Mouse (Mus musculus): ENCODE measurements around the gene Stk17b. TPM values are rescaled to one million over a fixed set of nuclear protein-coding genes. Genes with fewer than 3 reads are reported as not detected.
A peak's percentile ranks its signal among the peaks of the same experiment; 100 is the strongest.

Stk17b gene
- polyA plus RNA-seq (2015; fragmentation: Nextera tagmentation; extraction: Ambion mirVana), result 17.4 and 17.9 TPM in 2 replicates

- peak; percentile 96 for ATAC-seq (ENCODE audit: insufficient number of reproducible peaks, low FRiP score, low TSS enrichment, low read depth)
- no peaks in the 10 kb centered on the region for H3K36me3 ChIP-seq
- H3K27ac ChIP-seq, result peak within 1 kb of the TSS; percentile 86
- H3K4me3 ChIP-seq, result peak within 1 kb of the TSS; percentile 84
- WGBS, result under 1% methylated on average over 81 of the region's 81 CpGs
- H3K9ac ChIP-seq, result peak within 1 kb of the TSS; percentile 86
- H3K4me2 ChIP-seq, result peak within 1 kb of the TSS; percentile 66
- no peaks in the 10 kb centered on the region for H3K27me3 ChIP-seq
- no peaks in the 10 kb centered on the region for H3K9me3 ChIP-seq
- peaks cover 4% of the 10 kb centered on the region for H3K4me1 ChIP-seq
These were observed at the start of gene Stk17b for GRCm38 (mm10) chr1:53784721-53785418. Gene Stk17b (minus strand): TSS chr1:53785224.

GRCm38 (mm10) chr1:53830286-53830685, 45.3 kb upstream of the Stk17b start:
- no peak overlapping the region for H3K27ac ChIP-seq

GRCm38 (mm10) chr1:53829089-53829488, 44.1 kb upstream of the Stk17b start:
- no peaks in the 10 kb centered on the region for H3K27me3 ChIP-seq
- no peak for ATAC-seq (ENCODE audit: insufficient number of reproducible peaks, low FRiP score, low TSS enrichment, low read depth)
- no peak overlapping the region for H3K27ac ChIP-seq
- H3K9ac ChIP-seq, result no peak overlapping the region
- H3K36me3 ChIP-seq, result no peaks in the 10 kb centered on the region
- no peak overlapping the region for H3K4me2 ChIP-seq
- H3K9me3 ChIP-seq, result no peaks in the 10 kb centered on the region
- peaks cover under 1% of the 10 kb centered on the region; the same call in 1 of the 2 replicates for H3K4me1 ChIP-seq
- 79% methylated on average over 9 of the region's 9 CpGs for WGBS
- no peak overlapping the region for H3K4me3 ChIP-seq

More at GRCm38 (mm10) chr1:53830286-53830685, 45.3 kb upstream of the Stk17b start:
- H3K9ac ChIP-seq, result no peak overlapping the region
- H3K36me3 ChIP-seq, result no peaks in the 10 kb centered on the region
- ATAC-seq (ENCODE audit: insufficient number of reproducible peaks, low FRiP score, low TSS enrichment, low read depth), result no peak
- no peak overlapping the region for H3K4me3 ChIP-seq
- WGBS, result 82% methylated on average over 5 of the region's 5 CpGs
- no peaks in the 10 kb centered on the region for H3K27me3 ChIP-seq
- no peaks in the 10 kb centered on the region for H3K4me1 ChIP-seq
- no peak overlapping the region for H3K4me2 ChIP-seq
- no peaks in the 10 kb centered on the region for H3K9me3 ChIP-seq

- no peaks in the 10 kb centered on the region for H3K27me3 ChIP-seq
- H3K27ac ChIP-seq, result no peak overlapping the region
- peaks cover 7% of the 10 kb centered on the region; the same call in 1 of the 2 replicates for H3K4me1 ChIP-seq
- H3K9me3 ChIP-seq, result no peaks in the 10 kb centered on the region
- no peak overlapping the region for H3K4me3 ChIP-seq
- H3K4me2 ChIP-seq, result no peak overlapping the region
- 86% methylated on average over 9 of the region's 9 CpGs for WGBS
- ATAC-seq (ENCODE audit: insufficient number of reproducible peaks, low FRiP score, low TSS enrichment, low read depth), result no peak
- H3K36me3 ChIP-seq, result no peaks in the 10 kb centered on the region
- no peak overlapping the region for H3K9ac ChIP-seq
These were observed 39.7 kb upstream of the Stk17b start for GRCm38 (mm10) chr1:53824446-53825337.

GRCm38 (mm10) chr1:53823687-53824445, 38.8 kb upstream of the Stk17b start:
- H3K4me3 ChIP-seq, result peak overlapping the region; percentile 7
- no peaks in the 10 kb centered on the region for H3K36me3 ChIP-seq
- no peaks in the 10 kb centered on the region for H3K9me3 ChIP-seq
- ATAC-seq (ENCODE audit: insufficient number of reproducible peaks, low FRiP score, low TSS enrichment, low read depth), result peak; percentile 61; the same call in 1 of the 2 replicates
- 6% methylated on average over 10 of the region's 10 CpGs for WGBS
- H3K27ac ChIP-seq, result peak overlapping the region; percentile 12
- peaks cover 7% of the 10 kb centered on the region; the same call in 1 of the 2 replicates for H3K4me1 ChIP-seq
- H3K9ac ChIP-seq, result no peak overlapping the region
- H3K27me3 ChIP-seq, result no peaks in the 10 kb centered on the region
- H3K4me2 ChIP-seq, result peak overlapping the region; percentile 23

- Histone ChIP-seq H3K4me1 (peaks cover 7% of the 10 kb centered on the region; the same call in 1 of the 2 replicates), H3K9me3 (no peaks in the 10 kb centered on the region), H3K27ac (no peak overlapping the region), H3K4me2 (no peak overlapping the region), H3K9ac (no peak overlapping the region), H3K4me3 (no peak overlapping the region), H3K36me3 (no peaks in the 10 kb centered on the region), H3K27me3 (no peaks in the 10 kb centered on the region)
- ATAC-seq (ENCODE audit: insufficient number of reproducible peaks, low FRiP score, low TSS enrichment, low read depth), result no peak
These were observed 37.0 kb upstream of the Stk17b start for GRCm38 (mm10) chr1:53821983-53822382.

- H3K36me3 ChIP-seq, result no peaks in the 10 kb centered on the region
- no peaks in the 10 kb centered on the region for H3K27me3 ChIP-seq
- peaks cover 7% of the 10 kb centered on the region; the same call in 1 of the 2 replicates for H3K4me1 ChIP-seq
- no peak overlapping the region for H3K4me2 ChIP-seq
- 63% methylated on average over 5 of the region's 5 CpGs for WGBS
- H3K9me3 ChIP-seq, result no peaks in the 10 kb centered on the region
- H3K4me3 ChIP-seq, result no peak overlapping the region
- H3K27ac ChIP-seq, result no peak overlapping the region
- no peak overlapping the region for H3K9ac ChIP-seq
- no peak for ATAC-seq (ENCODE audit: insufficient number of reproducible peaks, low FRiP score, low TSS enrichment, low read depth)
These were observed 35.1 kb upstream of the Stk17b start for GRCm38 (mm10) chr1:53820041-53820632.

GRCm38 (mm10) chr1:53818072-53818862, 33.2 kb upstream of the Stk17b start:
- Histone ChIP-seq H3K9ac (no peak overlapping the region), H3K27me3 (no peaks in the 10 kb centered on the region), H3K27ac (no peak overlapping the region), H3K4me3 (no peak overlapping the region), H3K9me3 (no peaks in the 10 kb centered on the region), H3K36me3 (no peaks in the 10 kb centered on the region), H3K4me1 (no peaks in the 10 kb centered on the region), H3K4me2 (no peak overlapping the region)
- ATAC-seq (ENCODE audit: insufficient number of reproducible peaks, low FRiP score, low TSS enrichment, low read depth), result no peak
- WGBS, result 33% methylated on average over 3 of the region's 3 CpGs

- H3K27me3 ChIP-seq, result no peaks in the 10 kb centered on the region
- 82% methylated on average over 2 of the region's 2 CpGs for WGBS
These were observed 31.3 kb upstream of the Stk17b start for GRCm38 (mm10) chr1:53816353-53816752.

GRCm38 (mm10) chr1:53814077-53814705, 29.2 kb upstream of the Stk17b start:
- Histone ChIP-seq H3K9me3 (no peaks in the 10 kb centered on the region), H3K36me3 (no peaks in the 10 kb centered on the region), H3K4me3 (no peak overlapping the region), H3K9ac (no peak overlapping the region), H3K4me2 (no peak overlapping the region), H3K27ac (no peak overlapping the region), H3K27me3 (no peaks in the 10 kb centered on the region), H3K4me1 (no peaks in the 10 kb centered on the region)
- ATAC-seq (ENCODE audit: insufficient number of reproducible peaks, low FRiP score, low TSS enrichment, low read depth), result no peak
- 59% methylated on average over 2 of the region's 2 CpGs for WGBS

More at GRCm38 (mm10) chr1:53816353-53816752, 31.3 kb upstream of the Stk17b start:
- no peak overlapping the region for H3K4me2 ChIP-seq
- ATAC-seq (ENCODE audit: insufficient number of reproducible peaks, low FRiP score, low TSS enrichment, low read depth), result no peak
- no peaks in the 10 kb centered on the region for H3K9me3 ChIP-seq
- H3K9ac ChIP-seq, result no peak overlapping the region
- H3K4me1 ChIP-seq, result no peaks in the 10 kb centered on the region
- no peaks in the 10 kb centered on the region for H3K36me3 ChIP-seq
- no peak overlapping the region for H3K27ac ChIP-seq
- no peak overlapping the region for H3K4me3 ChIP-seq

All from limb, embryonic 15.5 days (tissue).